Comparison of ENCODE assay signal across 8 mouse cellular contexts in the genomic region with DNA sequence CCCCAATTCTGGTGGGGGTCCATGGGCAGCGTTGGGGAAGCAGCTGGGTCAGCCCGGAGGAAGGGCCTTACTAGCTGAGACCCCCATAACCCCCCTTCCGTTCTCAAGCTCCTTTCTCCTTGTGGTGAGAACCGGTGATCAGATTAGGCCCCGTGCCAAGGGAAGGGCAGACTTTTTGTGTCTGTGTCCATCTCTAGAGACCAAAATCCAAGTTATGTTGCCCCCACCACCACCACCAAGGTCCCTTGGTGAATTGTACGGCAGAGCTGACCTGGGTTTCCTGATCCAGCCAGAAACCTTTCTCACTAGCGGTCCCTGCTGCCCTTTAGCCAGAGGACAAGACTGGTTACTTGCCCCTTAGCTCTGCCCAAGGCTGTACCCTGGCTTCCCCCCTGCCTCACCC. TPM values are rescaled to one million over a fixed set of nuclear protein-coding genes. Genes with fewer than 3 reads are reported as not detected.
A peak's percentile ranks its signal among the peaks of the same experiment; 100 is the strongest.
DNase-seq lines count a peak whose midpoint lies in the region; ATAC-seq and TF ChIP-seq lines count a peak whose summit lies in the region.

No protein-coding gene starts in this region.

- peak overlapping the region; percentile 97 for H3K27ac ChIP-seq in left cerebral cortex, adult 2 months
- no peak overlapping the region for H3K27ac ChIP-seq in embryonic facial prominence, embryonic 14.5 days (replicated peaks; ENCODE audit: low read depth, low read length)
- H3K27ac ChIP-seq in intestine, postnatal 0 days (ENCODE audit: low read depth, low read length), result no peak overlapping the region
- peak overlapping the region; percentile 85 for H3K27ac ChIP-seq in olfactory bulb, adult 2 months (ENCODE audit: insufficient read depth, low read depth, low read length)

- H3K9ac ChIP-seq in embryonic facial prominence, embryonic 14.5 days (ENCODE audit: low read depth, low read length), result peak overlapping the region; percentile 67
- no peak overlapping the region for H3K9ac ChIP-seq in intestine, postnatal 0 days (ENCODE audit: low read depth, low read length)

- TF ChIP-seq POLR2A in olfactory bulb, adult 2 months (IDR thresholded peaks at IDR 0.05; ENCODE audit: insufficient read depth, low read depth, low read length), result no peak

- no peaks in the 10 kb centered on the region for H3K9me3 ChIP-seq in embryonic facial prominence, embryonic 14.5 days (ENCODE audit: control insufficient read depth, low read length)
- no peaks in the 10 kb centered on the region for H3K9me3 ChIP-seq in intestine, postnatal 0 days (ENCODE audit: control insufficient read depth)

- DNase-seq in left cerebral cortex, adult 2 months (ENCODE audit: extremely low spot score in 1 of 2, low spot score in 2 of 2), result no peak
- DNase-seq in left cerebral cortex, postnatal 14 days (ENCODE audit: low spot score in 2 of 2), result no peak
- DNase-seq in embryonic facial prominence, embryonic 14.5 days (ENCODE audit: low spot score), result no peak
- DNase-seq in urinary bladder, postnatal 25 days (ENCODE audit: low spot score), result no peak
- no peak for DNase-seq in left cerebral cortex, adult 9 months (ENCODE audit: low spot score in 2 of 2)
- no peak for DNase-seq in thymus, postnatal 10 days (ENCODE audit: low spot score in 2 of 2)

- 4% methylated on average over 7 of the region's 7 CpGs for WGBS in embryonic facial prominence, embryonic 14.5 days
- 8% methylated on average over 7 of the region's 7 CpGs for WGBS in intestine, postnatal 0 days
- 2% methylated on average over 7 of the region's 7 CpGs for WGBS in olfactory bulb, adult 2 months

- TF ChIP-seq CTCF in left cerebral cortex, adult 2 months (IDR thresholded peaks at IDR 0.05), result no peak
- no peak for TF ChIP-seq CTCF in intestine, postnatal 0 days (IDR thresholded peaks at IDR 0.05; ENCODE audit: low read depth)
- no peak for TF ChIP-seq CTCF in olfactory bulb, adult 2 months (IDR thresholded peaks at IDR 0.05; ENCODE audit: insufficient read depth, low read depth, low read length)

- peak overlapping the region; percentile 95 for H3K4me2 ChIP-seq in embryonic facial prominence, embryonic 14.5 days (ENCODE audit: low read depth, low read length)
- H3K4me2 ChIP-seq in intestine, postnatal 0 days (replicated peaks; ENCODE audit: low read depth), result peak overlapping the region; percentile 80

- H3K27me3 ChIP-seq in embryonic facial prominence, embryonic 14.5 days (replicated peaks; ENCODE audit: control insufficient read depth, insufficient read depth, low read length), result peaks cover 15% of the 10 kb centered on the region; the same call in 1 of the 2 replicates
- H3K27me3 ChIP-seq in intestine, postnatal 0 days (replicated peaks; ENCODE audit: control insufficient read depth, insufficient read depth, low read length), result peaks cover 21% of the 10 kb centered on the region

- no peaks in the 10 kb centered on the region for H3K36me3 ChIP-seq in embryonic facial prominence, embryonic 14.5 days (ENCODE audit: control insufficient read depth, insufficient read depth, low read length)
- H3K36me3 ChIP-seq in intestine, postnatal 0 days (ENCODE audit: control insufficient read depth, insufficient read depth), result no peaks in the 10 kb centered on the region

- no peaks in the 10 kb centered on the region for H3K4me1 ChIP-seq in embryonic facial prominence, embryonic 14.5 days (ENCODE audit: control insufficient read depth, insufficient read depth, low read length)
- no peaks in the 10 kb centered on the region for H3K4me1 ChIP-seq in intestine, postnatal 0 days (replicated peaks; ENCODE audit: control insufficient read depth, insufficient read depth, low read length)
- peaks cover 26% of the 10 kb centered on the region for H3K4me1 ChIP-seq in olfactory bulb, adult 2 months (ENCODE audit: control insufficient read depth, insufficient read depth, low read length)

- intact Hi-C loops in left cerebral cortex, adult 2 months (cut with DNase I), result no loop called here
- intact Hi-C loops in left cerebral cortex, postnatal 14 days (cut with DNase I), result no loop called here

- peak overlapping the region; percentile 78 for H3K4me3 ChIP-seq in left cerebral cortex, adult 2 months
- H3K4me3 ChIP-seq in embryonic facial prominence, embryonic 14.5 days (ENCODE audit: low read depth, low read length), result peak overlapping the region; percentile 53
- H3K4me3 ChIP-seq in intestine, postnatal 0 days (ENCODE audit: low read depth, low read length), result peak overlapping the region; percentile 46
- H3K4me3 ChIP-seq in olfactory bulb, adult 2 months (ENCODE audit: insufficient read depth, low read depth, low read length), result peak overlapping the region; percentile 88

- ATAC-seq in embryonic facial prominence, embryonic 14.5 days (ENCODE audit: low read depth), result no peak
- ATAC-seq in intestine, postnatal 0 days, result no peak

RNA-seq across cellular contexts. Expression of a gene that starts 0.9 kb away (rescaled TPM):
- total RNA-seq in left cerebral cortex, adult 2 months (2021), result 100 to 1,000 TPM; 200 to 201 TPM
- 100 to 1,000 TPM; 183 to 184 TPM for total RNA-seq in left cerebral cortex, postnatal 14 days (2021)
- 2.3 and 3.2 TPM in 2 replicates for polyA plus RNA-seq in embryonic facial prominence, embryonic 14.5 days (2014; fragmentation: Nextera tagmentation; extraction: Ambion mirVana)
- 1.2 and 1.3 TPM in 2 replicates for polyA plus RNA-seq in intestine, postnatal 0 days (2015; fragmentation: Nextera tagmentation; extraction: Ambion mirVana)
- polyA plus RNA-seq in olfactory bulb, adult 2 months (2012; ENCODE audit: insufficient read depth, insufficient read length, low replicate concordance, missing spikeins), result 91.1 TPM in 1 of 2 replicates, not detected in the other

RNA-seq across cellular contexts. Expression of a gene that starts 37.4 kb away (rescaled TPM):
- total RNA-seq in left cerebral cortex, adult 2 months (2021), result not detected
- total RNA-seq in left cerebral cortex, postnatal 14 days (2021), result not detected
- not detected in 2 replicates for polyA plus RNA-seq in embryonic facial prominence, embryonic 14.5 days (2014; fragmentation: Nextera tagmentation; extraction: Ambion mirVana)
- not detected in 2 replicates for polyA plus RNA-seq in intestine, postnatal 0 days (2015; fragmentation: Nextera tagmentation; extraction: Ambion mirVana)
- polyA plus RNA-seq in olfactory bulb, adult 2 months (2012; ENCODE audit: insufficient read depth, insufficient read length, low replicate concordance, missing spikeins), result not detected in 2 replicates

RNA-seq across cellular contexts. Expression of a gene that starts 55.0 kb away (rescaled TPM):
- total RNA-seq in left cerebral cortex, adult 2 months (2021), result not detected
- total RNA-seq in left cerebral cortex, postnatal 14 days (2021), result not detected
- polyA plus RNA-seq in embryonic facial prominence, embryonic 14.5 days (2014; fragmentation: Nextera tagmentation; extraction: Ambion mirVana), result not detected in 2 replicates
- polyA plus RNA-seq in intestine, postnatal 0 days (2015; fragmentation: Nextera tagmentation; extraction: Ambion mirVana), result 0.71 and 1.3 TPM in 2 replicates
- not detected in 2 replicates for polyA plus RNA-seq in olfactory bulb, adult 2 months (2012; ENCODE audit: insufficient read depth, insufficient read length, low replicate concordance, missing spikeins)

Comparison
In these comparisons a context has a peak if more than half of its experiments do, and no peak if none do; other contexts are left out.
1. H3K27ac ChIP-seq: peak in left cerebral cortex, adult 2 months (single experiment) and olfactory bulb, adult 2 months (single experiment); none in embryonic facial prominence, embryonic 14.5 days (single experiment) and intestine, postnatal 0 days (single experiment).
2. RNA of a gene that starts 0.9 kb away (polyA plus RNA-seq): 91.1 TPM in olfactory bulb, adult 2 months; 2.3 to 3.2 TPM in embryonic facial prominence, embryonic 14.5 days and 1.2 to 1.3 TPM in intestine, postnatal 0 days; every median in the first group is over 10 times any median in the second.
3. Peak in every context shown above with its lines, with median percentiles within 50 percentile points of each other: H3K4me3 ChIP-seq.